Mouse (Mus musculus): ENCODE measurements around the gene Olfr1275.

DNA sequence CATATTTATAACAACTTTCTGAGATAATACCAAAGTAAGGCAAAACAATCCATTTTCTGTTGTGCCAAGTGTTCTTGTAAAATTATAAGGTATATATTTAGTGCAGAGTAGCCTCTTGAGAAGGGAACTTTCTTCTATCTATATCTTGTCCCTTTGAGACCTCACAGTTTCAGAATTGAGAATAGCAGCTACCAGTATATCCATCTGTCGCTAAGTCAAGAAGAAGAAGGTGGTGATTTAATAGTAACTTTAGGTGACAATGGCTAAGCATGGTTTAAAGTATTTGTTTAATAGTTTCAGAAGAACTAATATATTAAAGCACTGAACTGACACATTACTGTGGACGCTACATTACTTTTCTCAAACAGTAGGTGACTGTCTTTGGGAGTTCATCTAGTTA lies 38.9 kb upstream of the Olfr1275 start, which contains the start of gene Olfr1277:
- TF ChIP-seq CTCF (IDR thresholded peaks at IDR 0.05; ENCODE audit: borderline replicate concordance, extremely low read depth, insufficient read depth, insufficient read length): no peak
- no peak for TF ChIP-seq POLR2A (IDR thresholded peaks at IDR 0.05; ENCODE audit: borderline replicate concordance, extremely low read depth, insufficient read depth, insufficient read length, poor library complexity, severe bottlenecking)

Data from brain, embryonic 14.5 days (tissue).